Mouse (Mus musculus) liver, adult 2 months (tissue): ENCODE results near the gene Ifnz.
"Not testable (repeated sequence)": the region's sequence is repeated elsewhere in the genome, so short reads cannot be mapped to it uniquely, and the experiment has no call there.

ENCODE experiments used
- CTCF ChIP-seq: fragments of 200-500 bp; IDR thresholded peaks from 2 replicates; pipeline ENCODE4 v1.5.1; 2011; ENCODE audit warnings: low read depth, low read length, control low read depth
- POLR2A ChIP-seq: fragments of 200-500 bp; IDR thresholded peaks from 2 replicates; pipeline ENCODE4 v1.6.1; 2011; ENCODE audit warnings: low read length, control low read depth; ENCODE audit not compliant: insufficient read depth; ENCODE audit errors: extremely low read depth

GRCm38 (mm10) chr4:88759610-88760268, 22.2 kb upstream of the Ifnz start, which contains the start of gene Gm13283:
- TF ChIP-seq CTCF, POLR2A: not testable (repeated sequence)
